Mouse (Mus musculus) thymus, postnatal 10 days (tissue): ENCODE measurements at regions not wholly inside any gene's neighbourhood (a gene's known extent, or its start where the extent isn't known, plus 50 kb on each side); places are given as distances from the start of the nearest gene placed in this dataset.
A peak's percentile ranks its signal among the peaks of the same experiment; 100 is the strongest.

Experiments used
- DNase-seq, 2 experiments: peaks; one replicate each; pipeline ENCODE4 v3.0.0; 2021; ENCODE audit warnings: low spot score in 2 of 2

DNA sequence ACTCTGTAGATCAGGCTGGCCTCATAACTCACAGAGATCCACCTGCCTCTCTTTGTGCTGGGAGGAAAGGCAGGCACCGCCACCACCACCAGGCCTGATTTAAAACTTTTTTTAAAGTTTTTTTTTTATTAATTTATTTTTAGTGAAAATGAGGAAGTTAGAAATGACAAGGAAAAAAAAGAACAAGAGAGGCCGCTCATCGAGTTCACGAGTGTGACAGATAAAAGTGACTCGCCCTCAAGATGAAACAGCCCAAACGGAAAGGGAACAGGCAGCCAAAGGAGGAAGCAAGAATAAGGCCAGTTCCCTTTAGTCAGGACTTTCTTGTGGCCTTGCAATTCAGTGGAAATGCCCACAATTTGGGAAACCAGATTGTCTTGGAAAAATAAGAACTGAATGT lies 163.4 kb upstream of the Jmjd1c start:
- DNase-seq = no peak

DNA sequence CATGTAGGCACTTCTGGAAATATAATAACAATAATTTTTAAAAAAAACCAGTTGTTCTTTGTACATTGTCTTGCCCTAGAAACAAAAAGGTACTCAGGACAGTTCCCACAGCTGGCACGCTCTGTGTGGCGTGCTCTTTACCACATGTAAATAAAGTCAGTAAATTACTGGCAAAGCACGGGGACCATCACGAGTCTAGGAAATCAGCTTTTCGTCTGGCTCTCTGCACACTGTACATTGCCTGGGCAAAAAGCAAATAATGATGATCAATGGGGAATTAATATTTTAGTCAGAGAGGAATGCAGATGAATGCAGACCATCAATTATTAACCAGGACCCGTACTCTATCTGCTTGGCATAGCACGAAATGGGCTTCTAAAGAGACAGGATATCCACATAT lies 162.2 kb upstream of the Jmjd1c start:
- DNase-seq = no peak

DNA sequence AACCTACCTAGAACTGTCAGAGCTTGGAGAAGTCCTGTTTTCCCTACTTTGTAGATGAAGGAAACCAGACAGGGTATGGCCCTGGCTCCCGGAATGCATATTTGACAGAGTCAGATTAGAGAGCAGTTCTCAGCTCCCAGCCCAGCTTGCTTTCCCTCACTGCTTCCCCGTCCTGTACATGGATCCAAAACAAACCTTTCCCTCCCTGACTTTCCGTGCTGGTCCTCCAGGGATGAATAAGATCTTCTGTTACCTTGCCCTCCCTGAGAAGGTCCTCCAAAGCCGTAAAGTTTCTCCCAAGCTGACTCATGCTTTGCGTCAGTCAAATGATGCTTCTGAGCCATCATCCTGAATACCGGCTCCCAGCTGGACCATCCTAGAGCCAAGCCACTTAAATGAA lies 160.2 kb upstream of the Jmjd1c start:
- no peak for DNase-seq

DNA sequence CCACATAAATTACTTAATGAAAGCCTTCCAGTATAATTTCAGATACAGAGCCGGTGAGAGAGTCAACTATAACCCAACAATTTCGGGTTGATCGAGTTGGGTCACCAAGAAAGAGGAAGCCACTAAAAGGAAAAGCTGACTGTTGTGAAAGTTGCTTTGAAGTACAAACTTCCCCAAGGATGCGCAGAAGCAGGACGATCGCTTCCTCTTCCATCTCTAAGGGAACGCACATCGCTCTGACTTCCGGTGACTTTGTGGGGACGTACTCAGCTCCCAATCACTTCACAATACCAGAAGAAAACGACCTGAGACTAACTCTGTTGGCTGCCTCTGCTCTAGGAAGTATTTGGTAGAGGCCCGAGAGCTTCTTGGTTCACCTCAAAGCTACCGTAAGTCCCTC lies 158.8 kb upstream of the Jmjd1c start:
- no peak for DNase-seq

DNA sequence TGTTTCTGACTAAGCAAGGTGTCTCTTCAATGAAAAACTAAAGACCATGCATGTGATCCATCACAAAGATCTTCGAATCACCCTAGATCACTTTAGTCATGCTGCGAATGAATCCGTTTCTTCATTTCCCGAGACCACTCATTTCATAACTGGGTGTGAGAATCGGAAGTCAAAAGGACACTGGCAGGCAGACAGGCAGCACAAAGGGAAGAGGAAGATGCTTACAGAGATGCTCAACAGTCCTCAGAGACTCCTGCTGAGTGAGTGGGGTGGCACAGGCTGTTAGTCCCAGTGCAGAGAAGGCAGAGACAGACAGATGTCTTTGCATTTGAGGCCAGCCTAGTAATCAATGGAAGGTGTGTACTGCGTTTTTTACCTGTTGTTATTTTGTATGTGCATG lies 155.6 kb upstream of the Jmjd1c start:
- no peak for DNase-seq

DNA sequence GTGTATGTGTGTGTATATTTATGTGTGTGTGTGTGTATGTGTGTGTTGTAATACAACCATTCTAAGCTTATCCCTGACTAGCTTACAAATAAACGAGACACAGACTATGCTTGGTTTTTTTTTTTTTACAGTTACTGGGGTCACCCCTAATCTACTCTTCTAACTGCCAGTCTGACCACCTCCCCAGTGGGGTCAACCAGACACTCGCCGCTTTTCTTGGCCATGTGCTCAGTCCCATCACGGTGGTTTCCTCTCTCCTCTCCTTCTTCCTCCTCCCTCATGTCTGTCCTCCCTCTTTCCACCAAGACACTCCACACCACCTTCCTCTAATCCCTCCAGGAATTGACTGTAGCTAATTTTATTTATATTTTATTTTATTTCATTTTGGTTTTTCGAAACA lies 155.0 kb upstream of the Jmjd1c start:
- DNase-seq = no peak

DNA sequence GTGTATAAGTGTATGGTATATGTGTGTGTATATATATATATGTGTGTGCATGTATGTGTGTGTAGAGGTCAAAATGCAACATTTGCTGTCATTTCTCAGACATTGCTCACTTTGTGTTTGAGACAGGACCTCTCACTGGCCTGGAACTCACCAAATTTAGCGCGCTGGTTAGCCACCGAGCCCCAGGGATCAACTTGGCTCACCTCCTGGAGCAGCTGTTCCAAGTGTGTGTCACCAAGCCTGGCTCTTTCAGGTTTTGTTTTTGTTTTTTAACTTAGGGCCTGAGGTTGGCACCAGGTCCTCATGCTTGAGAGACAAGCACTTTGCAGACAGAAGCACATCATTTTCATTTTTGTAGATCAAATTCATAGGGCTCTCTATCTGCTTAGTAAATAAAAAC lies 154.0 kb upstream of the Jmjd1c start:
- DNase-seq = no peak

DNA sequence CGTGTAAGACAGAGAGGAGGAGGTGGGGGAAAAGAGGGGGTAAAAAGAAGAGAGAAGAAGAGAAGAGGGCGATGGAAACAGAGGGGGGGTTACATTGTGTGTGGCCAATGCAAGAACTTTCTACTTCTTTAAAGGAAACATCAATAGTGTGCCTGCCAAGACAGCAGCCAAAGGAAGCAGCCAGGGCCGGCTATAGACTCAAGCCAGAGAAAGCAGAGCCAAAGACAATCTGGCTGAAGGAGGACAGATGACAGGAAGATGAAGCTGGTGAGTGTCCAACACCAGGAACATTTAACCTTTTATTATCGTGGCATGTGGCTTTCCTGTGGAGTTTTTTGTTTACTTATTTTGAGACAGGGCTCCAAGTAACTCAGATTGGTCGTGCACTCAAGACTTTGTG lies 152.1 kb upstream of the Jmjd1c start:
- no peak for DNase-seq

DNA sequence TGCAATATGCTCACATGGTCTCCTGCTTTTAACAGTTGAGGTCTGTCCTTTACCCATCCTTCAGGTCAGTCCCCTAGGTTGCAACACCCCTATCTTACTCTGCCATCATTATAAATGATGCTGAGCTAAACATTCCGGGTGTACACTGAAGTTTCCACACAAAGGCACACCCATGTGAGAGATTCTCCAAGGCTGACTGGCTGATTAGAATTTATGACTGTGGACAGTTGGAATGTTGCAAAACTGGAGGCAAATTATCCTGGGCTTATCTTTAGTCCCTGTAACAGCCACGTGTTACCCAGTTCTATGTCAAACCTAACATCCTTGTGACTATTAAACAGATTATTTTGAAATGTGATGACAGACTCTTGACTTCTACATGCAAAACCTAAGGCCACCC lies 149.8 kb upstream of the Jmjd1c start:
- DNase-seq = no peak

DNA sequence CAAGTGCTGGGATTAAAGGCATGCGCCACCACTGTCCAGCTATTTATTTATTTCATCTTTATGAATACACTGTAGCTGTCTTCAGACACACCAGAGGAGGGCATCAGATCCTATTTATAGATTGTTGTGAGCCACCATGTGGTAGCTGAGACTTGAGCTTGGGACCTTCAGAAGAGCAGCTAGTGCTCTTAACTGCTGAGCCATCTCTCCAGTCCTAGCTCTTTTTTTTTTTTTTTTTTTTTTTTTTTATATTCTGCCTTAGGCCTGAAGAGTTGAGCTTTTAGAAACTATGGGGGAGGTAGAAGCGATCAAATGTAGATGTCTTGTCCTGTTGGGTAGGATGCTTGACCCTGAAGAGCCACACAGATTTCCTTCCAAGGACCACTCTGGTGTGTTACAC lies 147.6 kb upstream of the Jmjd1c start:
- DNase-seq = no peak

DNA sequence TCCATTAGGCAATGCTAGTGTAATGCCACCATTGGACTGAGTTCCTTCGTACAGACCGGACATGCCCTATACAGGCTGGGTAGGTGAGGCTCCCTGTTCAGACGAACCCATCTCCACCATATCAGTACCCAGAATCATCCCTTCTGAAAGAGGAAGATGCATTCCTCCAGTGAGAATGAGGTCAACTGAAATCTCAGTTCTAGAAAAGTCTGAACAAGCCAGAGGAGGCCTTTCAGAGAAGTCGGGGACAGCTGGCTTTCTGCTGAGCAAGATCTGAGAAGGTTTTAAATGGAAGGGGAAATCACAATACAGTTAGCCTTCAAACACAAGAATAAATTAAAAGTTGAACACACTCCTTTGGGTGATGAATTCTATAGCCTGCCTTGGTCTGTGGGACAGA lies 145.5 kb upstream of the Jmjd1c start:
- no peak for DNase-seq

DNA sequence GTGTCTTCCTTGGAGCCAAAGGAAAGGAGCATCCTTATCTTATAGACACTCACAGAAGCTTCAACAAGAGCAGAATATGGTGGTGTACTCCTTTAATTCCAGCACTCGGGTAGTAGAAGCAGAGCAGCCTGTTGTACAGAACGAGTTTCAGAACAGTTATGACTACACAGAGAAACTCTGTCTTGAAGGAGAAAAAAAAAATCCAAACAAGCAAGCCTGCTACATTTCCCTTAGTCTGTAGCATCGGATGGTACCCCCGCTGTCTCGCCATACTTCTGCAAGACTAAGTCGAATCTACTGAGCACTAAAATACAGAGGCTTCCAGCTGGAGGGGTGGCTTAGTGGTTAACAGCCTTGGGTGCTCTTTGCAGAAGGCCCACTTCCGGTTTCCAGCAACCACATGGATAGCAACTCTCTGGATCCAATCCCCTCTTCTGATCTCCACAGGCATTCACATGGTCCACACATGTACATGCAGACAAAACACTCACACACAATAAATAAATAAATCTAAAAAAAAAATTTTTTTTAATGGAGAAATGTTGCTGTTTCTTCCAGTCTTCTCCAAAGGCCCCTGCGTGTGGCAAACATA lies 144.6 kb upstream of the Jmjd1c start:
- DNase-seq = no peak

DNA sequence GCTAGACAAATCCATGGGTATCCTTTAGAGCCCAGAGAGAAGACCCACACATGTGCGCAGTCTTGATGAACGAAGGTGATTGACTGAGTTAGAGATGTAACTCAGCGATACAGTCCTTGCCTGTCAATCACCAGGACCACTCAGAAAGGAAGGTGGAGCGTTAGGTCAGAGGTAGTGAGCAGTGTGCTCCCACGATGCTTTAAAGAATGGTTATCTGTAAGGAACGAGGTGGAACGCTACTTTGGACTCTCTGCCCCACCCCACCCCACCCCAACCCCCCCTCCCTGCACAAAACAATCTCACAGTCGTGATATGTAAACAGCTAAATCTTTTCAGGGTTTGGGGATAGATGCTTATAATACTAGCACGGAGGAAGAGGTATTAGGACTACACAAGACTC lies 144.0 kb upstream of the Jmjd1c start:
- no peak for DNase-seq

DNA sequence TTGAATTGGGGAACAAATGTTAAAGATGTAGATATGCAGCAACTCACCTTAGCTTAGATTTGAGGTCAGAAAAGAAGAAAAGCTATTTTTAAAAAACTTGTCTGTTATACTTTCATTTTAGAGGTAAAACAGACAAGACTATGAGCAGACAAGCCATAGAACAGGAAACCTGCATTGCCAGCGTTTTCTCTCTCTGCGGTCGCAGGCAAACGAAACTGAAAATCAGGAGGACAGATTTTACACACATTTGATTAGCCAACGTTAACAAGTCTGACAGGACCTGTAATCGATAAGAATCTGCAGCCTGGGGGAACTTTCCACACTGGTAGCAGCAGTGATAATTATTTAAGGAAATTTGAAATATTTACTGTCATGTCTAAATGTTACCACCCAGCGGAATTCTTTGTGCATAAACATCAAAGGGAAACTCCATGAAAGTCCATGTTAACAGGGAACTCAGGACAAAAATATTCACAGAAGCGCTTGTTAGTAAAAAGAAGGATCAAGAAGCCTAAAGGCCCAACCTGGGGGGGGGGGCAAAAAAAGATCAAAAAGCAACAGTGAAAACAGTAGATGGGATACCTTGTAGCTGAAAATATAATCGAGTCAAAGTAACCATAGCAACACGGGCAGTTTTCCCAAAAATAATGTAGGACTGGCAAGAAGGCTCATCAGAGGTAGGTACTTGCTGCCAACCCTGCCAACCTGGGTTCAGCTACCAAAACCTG lies 142.5 kb upstream of the Jmjd1c start:
- peak; percentile 13 to 19 for DNase-seq

DNA sequence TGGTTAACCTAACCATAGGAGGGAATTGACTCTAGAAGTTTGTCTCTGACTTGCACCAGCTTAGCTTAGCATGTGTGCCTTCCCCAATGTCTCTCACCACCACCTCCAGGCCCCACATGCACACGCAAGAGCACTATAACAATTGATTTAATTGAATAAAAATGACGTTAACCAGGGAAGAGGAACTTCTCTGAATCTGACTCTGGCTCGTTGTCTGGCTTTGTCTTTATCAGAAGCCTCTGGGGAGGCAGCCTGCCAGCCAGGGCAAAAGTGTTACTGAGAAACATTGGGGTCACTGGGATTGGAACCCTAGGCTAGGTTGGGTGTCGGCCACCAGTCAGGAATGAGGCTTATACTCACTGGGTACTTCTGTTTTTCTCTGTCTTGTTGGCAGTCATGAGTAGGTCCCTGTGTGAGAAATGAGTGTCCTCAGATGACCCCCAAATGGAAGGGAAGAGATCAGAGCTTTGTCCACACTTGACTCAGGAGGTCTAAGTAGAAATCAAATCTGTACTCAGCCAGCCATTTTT lies 141.9 kb upstream of the Jmjd1c start:
- DNase-seq = no peak

DNA sequence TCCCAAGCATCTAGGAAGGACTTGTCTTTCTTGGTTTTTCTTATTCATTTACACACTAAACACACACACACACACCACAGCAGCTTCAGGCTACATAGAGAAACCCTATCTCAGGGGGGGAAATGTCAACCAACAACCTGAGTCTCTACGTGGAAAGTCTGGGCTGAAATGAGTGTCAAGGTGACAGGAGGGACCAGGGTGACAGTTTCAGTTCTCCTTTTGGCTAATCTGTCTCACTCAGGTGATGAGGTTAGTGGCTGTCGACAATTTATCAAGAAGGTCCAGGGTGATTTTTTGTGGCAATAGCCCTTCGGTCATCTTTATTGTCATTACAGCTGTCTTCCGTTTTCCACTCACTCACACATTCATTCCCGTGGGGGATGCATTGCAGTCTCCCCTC lies 140.5 kb upstream of the Jmjd1c start:
- DNase-seq = no peak

DNA sequence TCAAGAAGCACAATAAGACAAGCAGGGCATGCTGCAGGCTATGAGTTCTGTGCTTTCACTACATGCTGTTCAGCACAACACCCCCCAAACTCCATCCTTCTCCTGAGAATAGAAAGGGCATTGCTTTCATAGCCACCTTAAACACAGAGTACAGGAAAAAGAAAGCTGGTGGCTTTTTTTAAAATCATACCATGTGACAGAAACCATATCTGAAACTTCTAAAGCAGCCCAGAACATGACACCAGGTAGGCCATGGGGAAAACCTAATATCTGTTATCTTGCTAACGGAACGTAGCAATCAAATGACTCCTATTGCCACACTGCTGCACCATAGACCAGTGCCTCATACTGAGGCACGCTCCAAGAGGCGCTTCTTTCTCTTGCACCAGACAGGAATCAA lies 139.3 kb upstream of the Jmjd1c start:
- DNase-seq = no peak

DNA sequence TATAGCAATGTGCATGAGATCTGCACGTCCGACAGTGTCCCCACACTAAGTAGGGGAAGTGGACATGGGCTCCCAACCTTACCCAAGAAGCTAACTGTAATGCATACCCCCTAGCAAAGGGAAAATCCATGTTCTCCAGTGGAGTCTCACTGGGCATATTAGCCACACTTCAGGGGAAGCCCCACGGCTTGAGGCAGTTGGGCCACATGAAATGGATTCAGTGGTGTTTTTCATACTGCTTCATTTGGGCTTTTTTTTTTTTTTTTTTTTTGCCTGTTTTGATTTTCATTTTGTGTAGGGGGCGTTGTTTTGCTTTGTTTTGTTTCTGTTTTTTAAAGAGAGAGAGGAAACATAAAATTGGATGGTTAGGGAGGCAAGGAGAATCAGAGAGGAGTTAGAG lies 138.6 kb upstream of the Jmjd1c start:
- DNase-seq = no peak
